Comparison of ENCODE assay signal across 8 mouse cellular contexts in genomic region chr10:71218228-71218892, GRCm38 (mm10). TPM values are rescaled to one million over a fixed set of nuclear protein-coding genes. Genes with fewer than 3 reads are reported as not detected.
DNase-seq lines count a peak whose midpoint lies in the region; ATAC-seq and TF ChIP-seq lines count a peak whose summit lies in the region.

No protein-coding gene starts in this region.

- peak; percentile 91 for ATAC-seq in granulocyte monocyte progenitor cell, adult 5-6 weeks (replicated peaks; ENCODE audit: poor library complexity, severe bottlenecking)
- ATAC-seq in intestine, postnatal 0 days, result peak; percentile 36; the same call in 1 of the 2 replicates
- ATAC-seq in midbrain, embryonic 13.5 days, result peak; percentile 63

- WGBS in intestine, postnatal 0 days, result 16% methylated on average over 8 of the region's 8 CpGs
- WGBS in midbrain, embryonic 13.5 days, result 17% methylated on average over 8 of the region's 8 CpGs

- H3K36me3 ChIP-seq in intestine, postnatal 0 days (ENCODE audit: control insufficient read depth, insufficient read depth), result no peaks in the 10 kb centered on the region; the same call in 1 of the 2 replicates
- peaks cover 11% of the 10 kb centered on the region; the same call in 1 of the 2 replicates for H3K36me3 ChIP-seq in midbrain, embryonic 13.5 days

- no peak overlapping the region for H3K27ac ChIP-seq in intestine, postnatal 0 days (ENCODE audit: low read depth, low read length)
- H3K27ac ChIP-seq in midbrain, embryonic 13.5 days, result no peak overlapping the region

- peak; percentile 48 to 59 for DNase-seq in urinary bladder, adult 18-20 months (ENCODE audit: low spot score in 2 of 2)
- DNase-seq in urinary bladder, adult 2 months (ENCODE audit: low spot score), result no peak
- peak; percentile 85 for DNase-seq in embryo, embryonic 9.5 days (ENCODE audit: extremely low spot score)
- DNase-seq in left cerebral cortex, postnatal 36 days (ENCODE audit: low spot score in 2 of 2), result peak; percentile 65 to 81
- peak; percentile 34 for DNase-seq in spleen, adult 12 weeks (ENCODE audit: low spot score)

- H3K4me2 ChIP-seq in intestine, postnatal 0 days (replicated peaks; ENCODE audit: low read depth), result no peak overlapping the region
- peak overlapping the region; percentile 25; the same call in 1 of the 2 replicates for H3K4me2 ChIP-seq in midbrain, embryonic 13.5 days (replicated peaks)

- no peak overlapping the region for H3K4me3 ChIP-seq in intestine, postnatal 0 days (ENCODE audit: low read depth, low read length)
- H3K4me3 ChIP-seq in midbrain, embryonic 13.5 days (replicated peaks), result no peak overlapping the region

- H3K4me1 ChIP-seq in intestine, postnatal 0 days (replicated peaks; ENCODE audit: control insufficient read depth, insufficient read depth, low read length), result no peaks in the 10 kb centered on the region
- peaks cover 15% of the 10 kb centered on the region for H3K4me1 ChIP-seq in midbrain, embryonic 13.5 days (replicated peaks)

- no peaks in the 10 kb centered on the region for H3K9me3 ChIP-seq in intestine, postnatal 0 days (ENCODE audit: control insufficient read depth)
- H3K9me3 ChIP-seq in midbrain, embryonic 13.5 days, result no peaks in the 10 kb centered on the region

- TF ChIP-seq CTCF in intestine, postnatal 0 days (IDR thresholded peaks at IDR 0.05; ENCODE audit: low read depth), result peak; percentile 91

- no peaks in the 10 kb centered on the region for H3K27me3 ChIP-seq in intestine, postnatal 0 days (replicated peaks; ENCODE audit: control insufficient read depth, insufficient read depth, low read length)
- no peaks in the 10 kb centered on the region for H3K27me3 ChIP-seq in midbrain, embryonic 13.5 days

- intact Hi-C loops in left cerebral cortex, postnatal 36 days (cut with DNase I), result loop anchor here (5.0 to 10.0 kb wide), 3 partner anchors 224 to 404 kb away; no protein-coding TSS in a partner anchor

- no peak overlapping the region for H3K9ac ChIP-seq in intestine, postnatal 0 days (ENCODE audit: low read depth, low read length)
- no peak overlapping the region for H3K9ac ChIP-seq in midbrain, embryonic 13.5 days (replicated peaks)

RNA-seq across cellular contexts. Expression of gene Tfam, which starts 19.7 kb away (rescaled TPM):
- polyA plus RNA-seq in urinary bladder, adult 2 months (2012; rRNA removed), result 25.8 and 28.5 TPM in 2 replicates
- total RNA-seq in granulocyte monocyte progenitor cell, adult 5-6 weeks (2014; fragmentation: Nextera tagmentation), result 52.6 and 71.6 TPM in 2 replicates
- total RNA-seq in granulocyte monocyte progenitor cell, adult 5-6 weeks (2017), result 73.2 and 91.8 TPM in 2 replicates
- polyA plus RNA-seq in intestine, postnatal 0 days (2015; fragmentation: Nextera tagmentation; extraction: Ambion mirVana), result 37.2 and 37.7 TPM in 2 replicates
- total RNA-seq in left cerebral cortex, postnatal 36 days (2021), result 10 to 100 TPM; 31.4 to 32.9 TPM
- 57.9 and 58.5 TPM in 2 replicates for polyA plus RNA-seq in midbrain, embryonic 13.5 days (2015; fragmentation: Nextera tagmentation; extraction: Ambion mirVana)

RNA-seq across cellular contexts. Expression of gene Bicc1, which starts 58.9 kb away (rescaled TPM):
- polyA plus RNA-seq in urinary bladder, adult 2 months (2012; rRNA removed), result 28.5 and 41.3 TPM in 2 replicates
- total RNA-seq in granulocyte monocyte progenitor cell, adult 5-6 weeks (2014; fragmentation: Nextera tagmentation), result not detected in 2 replicates
- total RNA-seq in granulocyte monocyte progenitor cell, adult 5-6 weeks (2017), result not detected in 2 replicates
- 6.4 and 6.5 TPM in 2 replicates for polyA plus RNA-seq in intestine, postnatal 0 days (2015; fragmentation: Nextera tagmentation; extraction: Ambion mirVana)
- total RNA-seq in left cerebral cortex, postnatal 36 days (2021), result 1 to 10 TPM; 4.2 to 5.6 TPM
- 3.4 and 3.7 TPM in 2 replicates for polyA plus RNA-seq in midbrain, embryonic 13.5 days (2015; fragmentation: Nextera tagmentation; extraction: Ambion mirVana)

Comparison
In these comparisons a context has a peak if more than half of its experiments do, and no peak if none do; other contexts are left out.
1. ATAC-seq: peak in every context shown above with its lines; median percentile 91 in granulocyte monocyte progenitor cell, adult 5-6 weeks; 63 in midbrain, embryonic 13.5 days; 36 in intestine, postnatal 0 days.